Mouse (Mus musculus) kidney, adult 2 months (tissue): Measurements from ENCODE around the gene Stag1.

Experiments
- CTCF ChIP-seq: fragments of 200-500 bp; conservative IDR thresholded peaks from 2 replicates; pipeline ENCODE4 v1.5.1; 2011; ENCODE audit warnings: low read depth, mild to moderate bottlenecking, control low read depth, low read length, moderate library complexity, mixed read lengths; ENCODE audit not compliant: insufficient read depth, insufficient read length
- POLR2A ChIP-seq: fragments of 200-500 bp; IDR thresholded peaks from one replicate; pipeline ENCODE4 v1.6.1; 2011; ENCODE audit warnings: low read depth, low read length, control low read depth

GRCm38 (mm10) chr9:100599761-100600328 is 2.2 kb downstream of the Stag1 start:
- TF ChIP-seq POLR2A (no peak), CTCF (no peak)
